Mouse (Mus musculus) MEL (cell line): ENCODE measurements around the gene Gm11437.

Source experiments
- BHLHE40 ChIP-seq: IDR thresholded peaks from 2 replicates; pipeline ENCODE4 v1.6.1; 2012; ENCODE audit warnings: low read depth, mild to moderate bottlenecking, inconsistent platforms, low read length, improper control_type of control experiment, borderline replicate concordance
- CHD2 ChIP-seq: IDR thresholded peaks from 2 replicates; pipeline ENCODE4 v1.6.1; 2011; ENCODE audit warnings: low read length, improper control_type of control experiment
- CTCF ChIP-seq, 3 experiments: IDR thresholded peaks in 2 of 3; conservative IDR thresholded peaks in 1 of 3; 2 replicates each; pipeline ENCODE4 v1.5.1; 2011 to 2012; ENCODE audit warnings: low read length in 3 of 3, low read depth in 2 of 3, mild to moderate bottlenecking in 2 of 3, improper control_type of control experiment in 1 of 3, inconsistent platforms in 1 of 3, mixed read lengths in 1 of 3, moderate library complexity in 1 of 3; ENCODE audit not compliant: control insufficient read depth in 1 of 3, insufficient read depth in 1 of 3, poor library complexity in 1 of 3, severe bottlenecking in 1 of 3
- GABPA ChIP-seq: IDR thresholded peaks from 2 replicates; pipeline ENCODE4 v1.6.1; 2012; ENCODE audit warnings: low read depth, mild to moderate bottlenecking, inconsistent platforms, low read length, improper control_type of control experiment, moderate library complexity
- JUND ChIP-seq: IDR thresholded peaks from 2 replicates; pipeline ENCODE4 v1.6.1; 2011; ENCODE audit warnings: low read depth, mild to moderate bottlenecking, improper control_type of control experiment, low read length
- NELFE ChIP-seq: IDR thresholded peaks from 2 replicates; pipeline ENCODE4 v1.6.1; 2011; ENCODE audit warnings: low read depth, low read length, improper control_type of control experiment
- POLR2A ChIP-seq, 2 experiments: IDR thresholded peaks; 2 replicates each; pipeline ENCODE4 v1.6.1; 2011 to 2012; ENCODE audit warnings: low read length in 2 of 2, mild to moderate bottlenecking in 2 of 2, control low read depth in 1 of 2, improper control_type of control experiment in 1 of 2, low read depth in 1 of 2, moderate library complexity in 1 of 2; ENCODE audit not compliant: control insufficient read depth in 1 of 2, insufficient read depth in 1 of 2, poor library complexity in 1 of 2
- SMC3 ChIP-seq: IDR thresholded peaks from 2 replicates; pipeline ENCODE4 v1.6.1; 2011; ENCODE audit warnings: low read depth, low read length, improper control_type of control experiment
- TBP ChIP-seq: IDR thresholded peaks from 2 replicates; pipeline ENCODE4 v1.8.0; 2011; ENCODE audit warnings: low read depth, low read length, improper control_type of control experiment

- TF ChIP-seq NELFE: no peak
- TF ChIP-seq POLR2A (IDR thresholded peaks at IDR 0.05; ENCODE audit: control insufficient read depth in 1 of 2, insufficient read depth in 1 of 2, low read depth in 1 of 2, low read length in 2 of 2, poor library complexity in 1 of 2): no peak
- TF ChIP-seq CTCF (IDR thresholded peaks at IDR 0.05 in 2 of 3, conservative IDR thresholded peaks at IDR 0.05 in 1 of 3; ENCODE audit: control insufficient read depth in 1 of 3, insufficient read depth in 1 of 3, low read depth in 2 of 3, low read length in 3 of 3, poor library complexity in 1 of 3, severe bottlenecking in 1 of 3): peak; percentile 47 to 95 (median 88)
- peak; percentile 87 for TF ChIP-seq SMC3
- TF ChIP-seq TBP: no peak
- TF ChIP-seq CHD2: no peak
- no peak for TF ChIP-seq BHLHE40
- no peak; the same call in 1 of the 2 replicates for TF ChIP-seq JUND
- TF ChIP-seq GABPA: no peak
Observed at GRCm38 (mm10) chr11:84141752-84142151, 25.5 kb downstream of the Gm11437 start.
